Mouse (Mus musculus): ENCODE data around the gene Iqcg. TPM values are rescaled to one million over a fixed set of nuclear protein-coding genes. Genes with fewer than 3 reads are reported as not detected.

Gene Iqcg
- polyA plus RNA-seq (2015; fragmentation: Nextera tagmentation; extraction: Ambion mirVana) = 7.5 and 12.1 TPM in 2 replicates

GRCm38 (mm10) chr16:33056095-33056785, at the start of gene Iqcg, which contains the start of gene Rpl35a:
Iqcg (minus strand) TSS chr16:33056218.
Rpl35a (plus strand) TSS chr16:33056453.
- H3K27ac ChIP-seq (replicated peaks) = peak within 1 kb of the TSS; percentile 92
- H3K4me3 ChIP-seq (replicated peaks) = peak within 1 kb of the TSS; percentile 92
- WGBS = under 1% methylated on average over 47 of the region's 47 CpGs
- no peaks in the 10 kb centered on the region for H3K27me3 ChIP-seq
- peak; percentile 91 for ATAC-seq (ENCODE audit: insufficient number of reproducible peaks, low FRiP score, low TSS enrichment, low read depth)
- H3K9me3 ChIP-seq (replicated peaks) = no peaks in the 10 kb centered on the region
- peak within 1 kb of the TSS; percentile 91 for H3K9ac ChIP-seq
- H3K4me1 ChIP-seq = peaks cover 12% of the 10 kb centered on the region
- peaks cover 31% of the 10 kb centered on the region for H3K36me3 ChIP-seq
- H3K4me2 ChIP-seq (replicated peaks) = peak within 1 kb of the TSS; percentile 66

GRCm38 (mm10) chr16:33085666-33086065, 29.6 kb upstream of the Iqcg start:
- WGBS = 75% methylated on average over 8 of the region's 8 CpGs
- Histone ChIP-seq H3K36me3 (peaks cover 3% of the 10 kb centered on the region; the same call in 1 of the 2 replicates), H3K27ac (replicated peaks) (no peak overlapping the region), H3K9me3 (replicated peaks) (no peaks in the 10 kb centered on the region), H3K4me2 (replicated peaks) (no peak overlapping the region), H3K9ac (no peak overlapping the region), H3K4me3 (replicated peaks) (no peak overlapping the region), H3K27me3 (no peaks in the 10 kb centered on the region), H3K4me1 (no peaks in the 10 kb centered on the region)
- no peak for ATAC-seq (ENCODE audit: insufficient number of reproducible peaks, low FRiP score, low TSS enrichment, low read depth)

GRCm38 (mm10) chr16:33083996-33084395, 28.0 kb upstream of the Iqcg start:
- no peaks in the 10 kb centered on the region for H3K4me1 ChIP-seq
- H3K4me3 ChIP-seq (replicated peaks) = no peak overlapping the region
- no peaks in the 10 kb centered on the region for H3K27me3 ChIP-seq
- H3K9me3 ChIP-seq (replicated peaks) = no peaks in the 10 kb centered on the region
- H3K9ac ChIP-seq = no peak overlapping the region
- no peak overlapping the region for H3K4me2 ChIP-seq (replicated peaks)
- peaks cover 3% of the 10 kb centered on the region; the same call in 1 of the 2 replicates for H3K36me3 ChIP-seq
- ATAC-seq (ENCODE audit: insufficient number of reproducible peaks, low FRiP score, low TSS enrichment, low read depth) = no peak
- H3K27ac ChIP-seq (replicated peaks) = no peak overlapping the region
- WGBS = 87% methylated on average over 2 of the region's 2 CpGs

- H3K4me2 ChIP-seq (replicated peaks) = no peak overlapping the region
- no peak for ATAC-seq (ENCODE audit: insufficient number of reproducible peaks, low FRiP score, low TSS enrichment, low read depth)
- H3K4me1 ChIP-seq = no peaks in the 10 kb centered on the region
- H3K4me3 ChIP-seq (replicated peaks) = no peak overlapping the region
- H3K36me3 ChIP-seq = peaks cover 3% of the 10 kb centered on the region; the same call in 1 of the 2 replicates
- H3K27me3 ChIP-seq = no peaks in the 10 kb centered on the region
- WGBS = 84% methylated on average over 6 of the region's 6 CpGs
- H3K27ac ChIP-seq (replicated peaks) = no peak overlapping the region
- no peak overlapping the region for H3K9ac ChIP-seq
- H3K9me3 ChIP-seq (replicated peaks) = no peaks in the 10 kb centered on the region
These were observed 26.9 kb upstream of the Iqcg start for GRCm38 (mm10) chr16:33082951-33083350.

- no peaks in the 10 kb centered on the region for H3K9me3 ChIP-seq (replicated peaks)
- no peak overlapping the region for H3K4me2 ChIP-seq (replicated peaks)
- H3K36me3 ChIP-seq = peaks cover 3% of the 10 kb centered on the region; the same call in 1 of the 2 replicates
- ATAC-seq (ENCODE audit: insufficient number of reproducible peaks, low FRiP score, low TSS enrichment, low read depth) = no peak
- no peak overlapping the region for H3K27ac ChIP-seq (replicated peaks)
- 94% methylated on average over 7 of the region's 7 CpGs for WGBS
- no peak overlapping the region for H3K9ac ChIP-seq
- no peaks in the 10 kb centered on the region for H3K27me3 ChIP-seq
- H3K4me1 ChIP-seq = no peaks in the 10 kb centered on the region
- H3K4me3 ChIP-seq (replicated peaks) = no peak overlapping the region
These were observed 24.0 kb upstream of the Iqcg start for GRCm38 (mm10) chr16:33080063-33080462.

GRCm38 (mm10) chr16:33077069-33077627, 21.1 kb upstream of the Iqcg start:
- Histone ChIP-seq H3K27me3 (no peaks in the 10 kb centered on the region), H3K9me3 (replicated peaks) (no peaks in the 10 kb centered on the region), H3K4me2 (replicated peaks) (no peak overlapping the region), H3K27ac (replicated peaks) (0 out of 2 replicates have a peak overlapping the region, but pooled peaks have one; percentile 17), H3K36me3 (no peaks in the 10 kb centered on the region), H3K4me1 (no peaks in the 10 kb centered on the region), H3K9ac (no peak overlapping the region), H3K4me3 (replicated peaks) (no peak overlapping the region)
- 78% methylated on average over 5 of the region's 5 CpGs for WGBS
- ATAC-seq (ENCODE audit: insufficient number of reproducible peaks, low FRiP score, low TSS enrichment, low read depth) = no peak

- H3K4me3 ChIP-seq (replicated peaks) = no peak overlapping the region
- ATAC-seq (ENCODE audit: insufficient number of reproducible peaks, low FRiP score, low TSS enrichment, low read depth) = no peak
- H3K27me3 ChIP-seq = no peaks in the 10 kb centered on the region
- no peak overlapping the region for H3K4me2 ChIP-seq (replicated peaks)
- H3K9ac ChIP-seq = no peak overlapping the region
- no peaks in the 10 kb centered on the region for H3K4me1 ChIP-seq
- no peak overlapping the region for H3K27ac ChIP-seq (replicated peaks)
- 0 out of 2 replicates have a peak, but pooled peaks cover 3% of the 10 kb centered on the region for H3K36me3 ChIP-seq
- H3K9me3 ChIP-seq (replicated peaks) = no peaks in the 10 kb centered on the region
- 70% methylated on average over 6 of the region's 6 CpGs for WGBS
These were observed 20.1 kb upstream of the Iqcg start for GRCm38 (mm10) chr16:33076078-33076477.

GRCm38 (mm10) chr16:33074967-33075366, 18.9 kb upstream of the Iqcg start:
- Histone ChIP-seq H3K9ac (no peak overlapping the region), H3K27ac (replicated peaks) (no peak overlapping the region), H3K4me1 (no peaks in the 10 kb centered on the region), H3K9me3 (replicated peaks) (no peaks in the 10 kb centered on the region), H3K4me2 (replicated peaks) (no peak overlapping the region), H3K27me3 (no peaks in the 10 kb centered on the region), H3K4me3 (replicated peaks) (no peak overlapping the region), H3K36me3 (0 out of 2 replicates have a peak, but pooled peaks cover 4% of the 10 kb centered on the region)
- WGBS = 57% methylated on average over 5 of the region's 5 CpGs
- no peak for ATAC-seq (ENCODE audit: insufficient number of reproducible peaks, low FRiP score, low TSS enrichment, low read depth)

- no peaks in the 10 kb centered on the region for H3K4me1 ChIP-seq
- H3K4me3 ChIP-seq (replicated peaks) = no peak overlapping the region
- H3K36me3 ChIP-seq = 0 out of 2 replicates have a peak, but pooled peaks cover 4% of the 10 kb centered on the region
- 89% methylated on average over 6 of the region's 6 CpGs for WGBS
- H3K9ac ChIP-seq = no peak overlapping the region
- H3K27ac ChIP-seq (replicated peaks) = no peak overlapping the region
- no peaks in the 10 kb centered on the region for H3K9me3 ChIP-seq (replicated peaks)
- no peak overlapping the region for H3K4me2 ChIP-seq (replicated peaks)
- no peak for ATAC-seq (ENCODE audit: insufficient number of reproducible peaks, low FRiP score, low TSS enrichment, low read depth)
- H3K27me3 ChIP-seq = no peaks in the 10 kb centered on the region
These were observed 17.0 kb upstream of the Iqcg start for GRCm38 (mm10) chr16:33072871-33073557.

- H3K9ac ChIP-seq = no peak overlapping the region
- H3K4me2 ChIP-seq (replicated peaks) = no peak overlapping the region
- no peaks in the 10 kb centered on the region for H3K4me1 ChIP-seq
- H3K4me3 ChIP-seq (replicated peaks) = no peak overlapping the region
- 0 out of 2 replicates have a peak, but pooled peaks cover 4% of the 10 kb centered on the region for H3K36me3 ChIP-seq
- no peaks in the 10 kb centered on the region for H3K9me3 ChIP-seq (replicated peaks)
- no peak for ATAC-seq (ENCODE audit: insufficient number of reproducible peaks, low FRiP score, low TSS enrichment, low read depth)
- no peak overlapping the region for H3K27ac ChIP-seq (replicated peaks)
- no peaks in the 10 kb centered on the region for H3K27me3 ChIP-seq
These were observed 14.9 kb upstream of the Iqcg start for GRCm38 (mm10) chr16:33070928-33071327.

- no peak for ATAC-seq (ENCODE audit: insufficient number of reproducible peaks, low FRiP score, low TSS enrichment, low read depth)
These were observed 8.6 kb upstream of the Iqcg start for GRCm38 (mm10) chr16:33064636-33065035.

More at GRCm38 (mm10) chr16:33064636-33065035, 8.6 kb upstream of the Iqcg start:
- Histone ChIP-seq H3K27me3 (no peaks in the 10 kb centered on the region), H3K36me3 (peaks cover 14% of the 10 kb centered on the region), H3K27ac (replicated peaks) (no peak overlapping the region), H3K4me1 (peaks cover 16% of the 10 kb centered on the region), H3K9me3 (replicated peaks) (no peaks in the 10 kb centered on the region), H3K4me2 (replicated peaks) (no peak overlapping the region), H3K9ac (no peak overlapping the region), H3K4me3 (replicated peaks) (no peak overlapping the region)
- WGBS = 80% methylated on average over 9 of the region's 9 CpGs

Data from embryonic facial prominence, embryonic 15.5 days (tissue).